Mouse (Mus musculus) C2C12 (cell line): ENCODE measurements around the gene Tmem14a.
"Not testable (repeated sequence)": the region's sequence is repeated elsewhere in the genome, so short reads cannot be mapped to it uniquely, and the experiment has no call there.

Source experiments
- CEBPB ChIP-seq: IDR thresholded peaks from one replicate; pipeline ENCODE4 v1.6.1; 2011; ENCODE audit warnings: low read depth, mild to moderate bottlenecking, control low read depth, moderate library complexity
- CTCF ChIP-seq: IDR thresholded peaks from one replicate; pipeline ENCODE4 v1.5.1; 2011; ENCODE audit not compliant: control insufficient read depth, insufficient read depth, insufficient read length
- MAX ChIP-seq: IDR thresholded peaks from one replicate; pipeline ENCODE4 v1.6.1; 2011; ENCODE audit warnings: mild to moderate bottlenecking, control low read depth
- MYOG ChIP-seq: IDR thresholded peaks from one replicate; pipeline ENCODE4 v1.6.1; 2011; ENCODE audit not compliant: control insufficient read depth, insufficient read length; ENCODE audit errors: extremely low read depth
- USF1 ChIP-seq: IDR thresholded peaks from one replicate; pipeline ENCODE4 v1.6.1; 2011; ENCODE audit warnings: low read depth, mild to moderate bottlenecking, control low read depth, moderate library complexity

GRCm38 (mm10) chr1:21213537-21213936 is 4.8 kb upstream of the Tmem14a start:
- not testable (repeated sequence) for TF ChIP-seq CTCF, MAX, CEBPB, USF1, MYOG
